Mouse (Mus musculus) lung, embryonic 14.5 days (tissue): ENCODE results near the gene Defb26. TPM values are rescaled to one million over a fixed set of nuclear protein-coding genes. Genes with fewer than 3 reads are reported as not detected.

Experiments used
- ATAC-seq: fragments of 200-750 bp; cut with Nextera tagmentation; 2 replicates; pipeline ENCODE4 v1.8.0; 2017; ENCODE audit warnings: mild to moderate bottlenecking, moderate TSS enrichment, moderate library complexity; ENCODE audit not compliant: insufficient read depth
- DNase-seq: peaks from one replicate; pipeline ENCODE4 v3.0.0-alpha.2; 2015
- H3K27ac ChIP-seq: fragments of 300-500 bp; sonication (generic); 2 replicates; pipeline ENCODE4 v1.5.1; 2014; ENCODE audit warnings: low read depth, mild to moderate bottlenecking, moderate library complexity
- H3K27me3 ChIP-seq: fragments of 300-500 bp; sonication (generic); 2 replicates; pipeline ENCODE4 v1.6.1; 2014; ENCODE audit warnings: low read length, control low read depth; ENCODE audit not compliant: insufficient read depth
- H3K36me3 ChIP-seq: fragments of 300-500 bp; sonication (generic); 2 replicates; pipeline ENCODE4 v1.6.1; 2014; ENCODE audit warnings: control low read depth; ENCODE audit not compliant: insufficient read depth
- H3K4me1 ChIP-seq: fragments of 300-500 bp; sonication (generic); 2 replicates; pipeline ENCODE4 v1.6.1; 2014; ENCODE audit warnings: antibody characterized with exemption, control low read depth; ENCODE audit not compliant: insufficient read depth
- H3K4me2 ChIP-seq: fragments of 300-500 bp; sonication (generic); 2 replicates; pipeline ENCODE4 v1.6.1; 2014; ENCODE audit warnings: mild to moderate bottlenecking
- H3K4me3 ChIP-seq: fragments of 300-500 bp; sonication (generic); 2 replicates; pipeline ENCODE4 v1.5.1; 2014; ENCODE audit warnings: low read depth, low read length
- H3K9ac ChIP-seq: fragments of 300-500 bp; sonication (generic); 2 replicates; pipeline ENCODE4 v1.6.1; 2014
- H3K9me3 ChIP-seq: fragments of 300-500 bp; sonication (generic); 2 replicates; pipeline ENCODE4 v1.6.1; 2016; ENCODE audit warnings: low read depth, low read length, control low read depth
- CTCF ChIP-seq: IDR thresholded peaks from 2 replicates; pipeline ENCODE4 v1.5.1; 2016; ENCODE audit warnings: antibody characterized with exemption, low read depth
- WGBS: fragments of 180-500 bp; shearing (Covaris S2); extraction: QIAGEN DNeasy Blood & Tissue Kit; methylation state at CpG from one replicate; pipeline ENCODE4 v1.1.7; 2014; 5-methylcytosine and 5-hydroxymethylcytosine counted together
- polyA plus RNA-seq: library from polyadenylated mRNA; unstranded; fragments of >200 nt; fragmentation: Nextera tagmentation; extraction: Ambion mirVana; gene quantifications from 2 replicates; pipeline ENCODE4 v1.2.1, GENCODE M21; 2014

Gene Defb26
- not detected in 2 replicates for polyA plus RNA-seq

DNA sequence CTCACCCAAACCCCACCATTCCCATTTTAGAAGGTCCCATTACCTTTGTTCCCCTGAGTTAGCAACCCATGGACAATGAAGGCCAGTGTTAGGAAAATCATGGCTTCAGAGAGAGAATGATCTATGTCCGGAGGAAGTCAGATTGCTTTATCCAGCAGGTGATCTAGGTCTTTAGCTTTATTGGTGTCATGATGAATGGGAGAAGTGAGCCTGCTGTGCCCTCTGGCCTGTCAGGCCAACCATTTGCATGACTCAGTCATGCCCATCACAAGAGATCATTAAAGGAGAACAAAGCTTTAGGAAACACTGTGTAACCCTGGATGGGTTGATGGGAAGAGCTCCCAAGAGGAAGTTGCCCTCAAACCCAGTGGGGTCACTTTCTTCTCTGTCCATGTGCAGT, at the start of gene Defb26:
Gene Defb26 (minus strand): TSS at position 101 of the 400 bp plus-strand sequence.
- Histone ChIP-seq H3K9me3 (no peaks in the 10 kb centered on the region), H3K4me1 (no peaks in the 10 kb centered on the region), H3K36me3 (no peaks in the 10 kb centered on the region), H3K9ac (no peak within 1 kb of the TSS), H3K4me2 (no peak within 1 kb of the TSS), H3K27ac (no peak within 1 kb of the TSS), H3K27me3 (no peaks in the 10 kb centered on the region), H3K4me3 (no peak within 1 kb of the TSS)
- no peak for DNase-seq
- whole genome bisulfite sequencing, result 92% methylated on average over 1 of the region's 1 CpGs
- no peak for TF ChIP-seq CTCF
- no peak for ATAC-seq

- Histone ChIP-seq H3K4me1 (no peaks in the 10 kb centered on the region), H3K4me3 (no peak overlapping the region), H3K27ac (no peak overlapping the region), H3K4me2 (no peak overlapping the region), H3K9ac (no peak overlapping the region), H3K9me3 (no peaks in the 10 kb centered on the region), H3K36me3 (no peaks in the 10 kb centered on the region), H3K27me3 (no peaks in the 10 kb centered on the region)
- no peak for TF ChIP-seq CTCF
- 77% methylated on average over 7 of the region's 7 CpGs for WGBS
- DNase-seq (no peak), ATAC-seq (no peak)
These were observed 45.2 kb upstream of the Defb26 start for GRCm38 (mm10) chr2:152556655-152557054.

- H3K4me2 ChIP-seq, result peak overlapping the region; percentile 43
- H3K4me3 ChIP-seq, result no peak overlapping the region
- H3K36me3 ChIP-seq, result no peaks in the 10 kb centered on the region
- H3K9ac ChIP-seq, result no peak overlapping the region
- H3K9me3 ChIP-seq, result no peaks in the 10 kb centered on the region
- 10% methylated on average over 16 of the region's 16 CpGs for WGBS
- ATAC-seq, result no peak
- DNase-seq, result peak; percentile 89
- no peak overlapping the region for H3K27ac ChIP-seq
- peak; percentile 79 for TF ChIP-seq CTCF
- no peaks in the 10 kb centered on the region for H3K27me3 ChIP-seq
- H3K4me1 ChIP-seq, result no peaks in the 10 kb centered on the region
These were observed 42.4 kb upstream of the Defb26 start for GRCm38 (mm10) chr2:152553774-152554423.

DNA sequence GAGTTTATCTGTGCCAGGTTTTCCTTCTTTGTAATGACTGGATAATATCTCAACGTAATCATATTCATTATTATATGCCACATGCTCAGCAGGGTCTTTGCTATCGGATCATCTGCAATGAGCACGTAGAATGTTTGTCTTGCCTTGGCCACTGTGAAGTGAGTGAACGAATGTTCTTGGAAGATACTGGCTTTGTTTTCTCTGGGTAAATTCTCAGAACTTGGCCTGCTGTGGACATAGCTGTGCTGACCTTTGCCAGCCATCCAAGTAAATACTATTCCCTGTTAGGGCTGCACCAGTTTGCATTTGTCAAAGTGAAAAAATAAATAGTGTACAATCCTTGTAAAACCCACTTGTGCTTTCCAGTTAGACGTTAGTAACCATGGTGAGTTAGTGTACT, 36.6 kb upstream of the Defb26 start:
- 48% methylated on average over 5 of the region's 5 CpGs for WGBS
- Histone ChIP-seq H3K4me3 (no peak overlapping the region), H3K27ac (no peak overlapping the region), H3K4me2 (no peak overlapping the region), H3K9me3 (no peaks in the 10 kb centered on the region), H3K9ac (no peak overlapping the region), H3K36me3 (no peaks in the 10 kb centered on the region), H3K27me3 (no peaks in the 10 kb centered on the region), H3K4me1 (no peaks in the 10 kb centered on the region)
- no peak for TF ChIP-seq CTCF
- ATAC-seq, result no peak
- DNase-seq, result no peak

DNA sequence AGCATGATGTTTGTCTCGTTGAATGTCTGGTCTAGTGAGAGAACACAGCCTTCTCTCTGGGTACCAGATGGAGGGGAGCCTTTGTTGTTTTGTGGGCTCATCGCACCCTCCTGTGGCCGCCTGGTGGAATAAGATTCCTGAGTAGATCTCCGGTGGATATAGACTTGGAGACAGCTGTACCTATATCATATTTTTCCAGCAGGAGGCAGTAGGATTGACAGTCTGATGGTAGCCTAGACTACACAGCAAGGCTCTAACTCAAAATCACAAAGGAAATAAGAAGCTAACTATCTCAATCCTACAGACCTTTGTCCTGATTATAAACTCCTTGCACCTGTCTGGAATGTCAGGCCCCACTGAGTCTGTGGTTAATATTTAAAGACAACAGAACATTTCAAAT, 33.2 kb upstream of the Defb26 start:
- Histone ChIP-seq H3K36me3 (no peaks in the 10 kb centered on the region), H3K4me1 (no peaks in the 10 kb centered on the region), H3K27ac (no peak overlapping the region), H3K27me3 (no peaks in the 10 kb centered on the region), H3K4me2 (no peak overlapping the region), H3K4me3 (no peak overlapping the region), H3K9ac (no peak overlapping the region), H3K9me3 (no peaks in the 10 kb centered on the region)
- DNase-seq, result peak; percentile 73
- TF ChIP-seq CTCF, result peak; percentile 71
- peak; percentile 38; the same call in 1 of the 2 replicates for ATAC-seq
- WGBS, result 20% methylated on average over 4 of the region's 4 CpGs

- no peak overlapping the region for H3K27ac ChIP-seq
- peak; percentile 5 for DNase-seq
- TF ChIP-seq CTCF, result no peak
These were observed 32.0 kb upstream of the Defb26 start for GRCm38 (mm10) chr2:152543478-152543877.

GRCm38 (mm10) chr2:152542897-152543296, 31.4 kb upstream of the Defb26 start:
- H3K4me3 ChIP-seq, result no peak overlapping the region
- 80% methylated on average over 2 of the region's 2 CpGs for WGBS
- TF ChIP-seq CTCF, result no peak
- no peaks in the 10 kb centered on the region for H3K36me3 ChIP-seq
- DNase-seq (no peak), ATAC-seq (no peak)
- H3K27ac ChIP-seq, result no peak overlapping the region
- no peaks in the 10 kb centered on the region for H3K4me1 ChIP-seq
- no peaks in the 10 kb centered on the region for H3K9me3 ChIP-seq
- no peak overlapping the region for H3K4me2 ChIP-seq
- no peaks in the 10 kb centered on the region for H3K27me3 ChIP-seq
- no peak overlapping the region for H3K9ac ChIP-seq

More at GRCm38 (mm10) chr2:152543478-152543877, 32.0 kb upstream of the Defb26 start:
- H3K36me3 ChIP-seq, result no peaks in the 10 kb centered on the region
- H3K4me3 ChIP-seq, result no peak overlapping the region
- no peak overlapping the region for H3K9ac ChIP-seq
- no peaks in the 10 kb centered on the region for H3K4me1 ChIP-seq
- H3K4me2 ChIP-seq, result no peak overlapping the region
- WGBS, result 55% methylated on average over 4 of the region's 4 CpGs
- no peaks in the 10 kb centered on the region for H3K9me3 ChIP-seq
- H3K27me3 ChIP-seq, result no peaks in the 10 kb centered on the region
- ATAC-seq, result no peak

GRCm38 (mm10) chr2:152541979-152542378, 30.5 kb upstream of the Defb26 start:
- Histone ChIP-seq H3K4me1 (no peaks in the 10 kb centered on the region), H3K27me3 (no peaks in the 10 kb centered on the region), H3K4me2 (no peak overlapping the region), H3K9ac (no peak overlapping the region), H3K4me3 (no peak overlapping the region), H3K36me3 (no peaks in the 10 kb centered on the region), H3K9me3 (no peaks in the 10 kb centered on the region), H3K27ac (no peak overlapping the region)
- no peak for TF ChIP-seq CTCF
- 78% methylated on average over 9 of the region's 9 CpGs for WGBS
- DNase-seq, result no peak
- ATAC-seq, result no peak
